Mouse (Mus musculus) lung, embryonic 16.5 days (tissue): ENCODE results near the gene Tomm6. TPM values are rescaled to one million over a fixed set of nuclear protein-coding genes. Genes with fewer than 3 reads are reported as not detected.

Source experiments
- ATAC-seq: fragments of 200-750 bp; cut with Nextera tagmentation; 2 replicates; pipeline ENCODE4 v1.8.0; 2017; ENCODE audit warnings: low read depth, mild to moderate bottlenecking, moderate library complexity
- H3K27ac ChIP-seq: fragments of 300-500 bp; sonication (generic); 2 replicates; pipeline ENCODE4 v1.5.1; 2014; ENCODE audit warnings: mild to moderate bottlenecking, control low read depth, low read length
- H3K27me3 ChIP-seq: fragments of 300-500 bp; sonication (generic); 2 replicates; pipeline ENCODE4 v1.6.1; 2014; ENCODE audit warnings: low read depth, low read length, mixed read lengths; ENCODE audit not compliant: control insufficient read depth, insufficient read depth
- H3K36me3 ChIP-seq: fragments of 300-500 bp; sonication (generic); 2 replicates; pipeline ENCODE4 v1.6.1; 2014; ENCODE audit warnings: low read length; ENCODE audit not compliant: control insufficient read depth, insufficient read depth
- H3K4me1 ChIP-seq: fragments of 300-500 bp; sonication (generic); replicated peaks from 2 replicates; pipeline ENCODE4 v1.6.1; 2014; ENCODE audit warnings: low read length, mixed read lengths; ENCODE audit not compliant: control insufficient read depth, insufficient read depth
- H3K4me2 ChIP-seq: fragments of 300-500 bp; sonication (generic); 2 replicates; pipeline ENCODE4 v1.6.1; 2014; ENCODE audit warnings: low read depth, low read length, control low read depth
- H3K4me3 ChIP-seq: fragments of 300-500 bp; sonication (generic); 2 replicates; pipeline ENCODE4 v1.5.1; 2014; ENCODE audit warnings: mild to moderate bottlenecking, low read length, control low read depth
- H3K9ac ChIP-seq: fragments of 300-500 bp; sonication (generic); 2 replicates; pipeline ENCODE4 v1.6.1; 2014; ENCODE audit warnings: low read length, control low read depth
- H3K9me3 ChIP-seq: fragments of 300-500 bp; sonication (generic); 2 replicates; pipeline ENCODE4 v1.6.1; 2016; ENCODE audit warnings: low read length; ENCODE audit not compliant: control insufficient read depth
- WGBS: fragments of 180-500 bp; shearing (Covaris S2); extraction: QIAGEN DNeasy Blood & Tissue Kit; methylation state at CpG from one replicate; pipeline ENCODE4 v1.1.7; 2014; 5-methylcytosine and 5-hydroxymethylcytosine counted together
- polyA plus RNA-seq: library from polyadenylated mRNA; unstranded; fragments of >200 nt; fragmentation: Nextera tagmentation; extraction: Ambion mirVana; gene quantifications from 2 replicates; pipeline ENCODE4 v1.2.1, GENCODE M21; 2015

Tomm6 gene
- polyA plus RNA-seq, 1 experiment from 2014 or later: 399 TPM

DNA sequence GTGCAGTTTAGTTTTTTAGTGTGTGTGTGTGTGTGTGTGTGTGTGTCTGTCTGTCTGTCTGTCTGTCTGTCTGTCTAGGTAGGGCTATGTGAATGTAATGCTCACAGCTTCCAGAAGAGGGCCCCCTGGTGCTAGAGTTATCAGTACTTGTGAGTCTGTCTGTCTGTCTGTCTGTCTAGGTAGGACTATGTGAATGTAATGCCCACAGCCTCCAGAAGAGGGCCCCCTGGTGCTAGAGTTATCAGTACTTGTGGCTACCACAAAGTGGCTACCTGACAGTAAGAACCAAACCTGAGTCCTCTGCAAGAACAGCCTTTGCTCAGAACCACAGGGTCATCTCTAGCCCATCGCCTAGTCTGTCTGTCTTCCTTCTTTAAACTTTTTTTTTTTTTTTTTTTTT is 41.5 kb downstream of the Tomm6 start:
- WGBS: 67% methylated on average over 1 of the region's 1 CpGs
- no peaks in the 10 kb centered on the region for H3K4me1 ChIP-seq
- H3K27ac ChIP-seq: no peak overlapping the region
- H3K27me3 ChIP-seq: no peaks in the 10 kb centered on the region
- H3K9ac ChIP-seq: no peak overlapping the region
- H3K36me3 ChIP-seq: no peaks in the 10 kb centered on the region
- no peak overlapping the region for H3K4me3 ChIP-seq
- no peak overlapping the region for H3K4me2 ChIP-seq
- ATAC-seq: no peak
- no peaks in the 10 kb centered on the region for H3K9me3 ChIP-seq

DNA sequence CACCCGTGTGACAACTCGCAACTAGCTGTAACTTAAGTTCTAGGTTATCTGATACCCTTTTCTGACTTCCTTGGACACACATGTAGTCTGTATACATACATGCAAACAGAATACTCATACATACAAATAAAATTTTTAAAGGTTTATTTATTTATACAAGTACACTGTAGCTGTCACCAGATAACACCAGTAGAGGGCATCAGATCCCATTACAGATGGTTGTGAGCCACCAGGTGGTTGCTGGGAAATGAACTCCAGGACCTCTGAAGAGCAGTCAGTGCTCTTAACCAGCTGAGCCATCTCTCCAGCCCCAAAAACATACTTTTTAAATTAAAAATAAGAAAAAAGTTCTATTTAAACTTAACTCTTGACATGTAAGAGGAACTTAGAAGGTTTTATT is 45.2 kb downstream of the Tomm6 start:
- WGBS: 72% methylated on average over 2 of the region's 2 CpGs
- no peak for ATAC-seq
- H3K4me2 ChIP-seq: no peak overlapping the region

More for the DNA sequence above, 45.2 kb downstream of the Tomm6 start:
- Histone ChIP-seq H3K9ac (no peak overlapping the region), H3K27ac (no peak overlapping the region), H3K36me3 (no peaks in the 10 kb centered on the region), H3K9me3 (no peaks in the 10 kb centered on the region), H3K27me3 (no peaks in the 10 kb centered on the region), H3K4me3 (no peak overlapping the region), H3K4me1 (no peaks in the 10 kb centered on the region)

Other genes with a start within 250 kb of the Tomm6 start
- gene Taf8, start 186.1 kb downstream of the Tomm6 start, polyA plus RNA-seq: 30.5 and 30.9 TPM in 2 replicates
- 258 and 277 TPM in 2 replicates for gene Ccnd3, start 183.3 kb downstream of the Tomm6 start, polyA plus RNA-seq
- gene Bysl, start 76.9 kb downstream of the Tomm6 start, polyA plus RNA-seq: 17.0 and 19.4 TPM in 2 replicates
- gene Med20, start 76.8 kb downstream of the Tomm6 start, polyA plus RNA-seq: 50.1 and 51.6 TPM in 2 replicates
- 1.8 and 2.2 TPM in 2 replicates for gene Gm20517, start 76.8 kb downstream of the Tomm6 start, polyA plus RNA-seq
- 2.5 and 2.6 TPM in 2 replicates for gene Usp49, start 57.7 kb downstream of the Tomm6 start, polyA plus RNA-seq
- gene Frs3, start 644 bp upstream of the Tomm6 start, polyA plus RNA-seq: 5.1 TPM in 2 replicates
- 0.26 and 0.41 TPM in 2 replicates for gene Gm21981, start 6.1 kb upstream of the Tomm6 start, polyA plus RNA-seq
- 0.69 and 0.88 TPM in 2 replicates for gene Prickle4, start 6.3 kb upstream of the Tomm6 start, polyA plus RNA-seq
- gene Pgc, start 38.5 kb upstream of the Tomm6 start, polyA plus RNA-seq: 22.5 and 26.8 TPM in 2 replicates
- gene Tfeb, start 48.6 kb upstream of the Tomm6 start, polyA plus RNA-seq: 13.1 and 13.7 TPM in 2 replicates
- 18.1 and 22.1 TPM in 2 replicates for gene Mdfi, start 146.3 kb upstream of the Tomm6 start, polyA plus RNA-seq
- gene Foxp4, start 236.3 kb upstream of the Tomm6 start, polyA plus RNA-seq: 13.6 and 14.6 TPM in 2 replicates